Mouse (Mus musculus) stomach, embryonic 16.5 days (tissue): ENCODE results near the gene Ccser2. TPM values are rescaled to one million over a fixed set of nuclear protein-coding genes. Genes with fewer than 3 reads are reported as not detected.

Experiments used
- ATAC-seq: fragments of 200-750 bp; cut with Nextera tagmentation; 2 replicates; pipeline ENCODE4 v1.8.0; 2017; ENCODE audit warnings: moderate number of reproducible peaks, moderate TSS enrichment; ENCODE audit not compliant: insufficient read depth, low FRiP score
- H3K27ac ChIP-seq: fragments of 300-500 bp; sonication (generic); 2 replicates; pipeline ENCODE4 v1.5.1; 2014; ENCODE audit warnings: low read length
- H3K27me3 ChIP-seq: fragments of 300-500 bp; sonication (generic); 2 replicates; pipeline ENCODE4 v1.6.1; 2014; ENCODE audit warnings: low read length, control low read depth, mixed read lengths; ENCODE audit not compliant: control insufficient read depth, insufficient read depth
- H3K36me3 ChIP-seq: fragments of 300-500 bp; sonication (generic); 2 replicates; pipeline ENCODE4 v1.6.1; 2014; ENCODE audit warnings: low read length; ENCODE audit not compliant: control insufficient read depth, insufficient read depth
- H3K4me1 ChIP-seq: fragments of 300-500 bp; sonication (generic); 2 replicates; pipeline ENCODE4 v1.6.1; 2014; ENCODE audit warnings: low read length, control low read depth, mixed read lengths; ENCODE audit not compliant: control insufficient read depth, insufficient read depth
- H3K4me2 ChIP-seq: fragments of 300-500 bp; sonication (generic); 2 replicates; pipeline ENCODE4 v1.6.1; 2014; ENCODE audit warnings: low read depth, low read length, mixed read lengths
- H3K4me3 ChIP-seq: fragments of 300-500 bp; sonication (generic); replicated peaks from 2 replicates; pipeline ENCODE4 v1.5.1; 2014; ENCODE audit warnings: mild to moderate bottlenecking, low read length
- H3K9ac ChIP-seq: fragments of 300-500 bp; sonication (generic); 2 replicates; pipeline ENCODE4 v1.6.1; 2014; ENCODE audit warnings: low read length
- H3K9me3 ChIP-seq: fragments of 300-500 bp; sonication (generic); replicated peaks from 2 replicates; pipeline ENCODE4 v1.6.1; 2016; ENCODE audit warnings: low read length, control low read depth; ENCODE audit not compliant: control insufficient read depth
- WGBS: fragments of 180-500 bp; shearing (Covaris S2); extraction: QIAGEN DNeasy Blood & Tissue Kit; methylation state at CpG from one replicate; pipeline ENCODE4 v1.1.7; 2014; 5-methylcytosine and 5-hydroxymethylcytosine counted together
- polyA plus RNA-seq: library from polyadenylated mRNA; unstranded; fragments of >200 nt; fragmentation: Nextera tagmentation; extraction: Ambion mirVana; gene quantifications from 2 replicates; pipeline ENCODE4 v1.2.1, GENCODE M21; 2015

Ccser2 gene
- polyA plus RNA-seq, 1 experiment from 2014 or later: 26.0 TPM

DNA sequence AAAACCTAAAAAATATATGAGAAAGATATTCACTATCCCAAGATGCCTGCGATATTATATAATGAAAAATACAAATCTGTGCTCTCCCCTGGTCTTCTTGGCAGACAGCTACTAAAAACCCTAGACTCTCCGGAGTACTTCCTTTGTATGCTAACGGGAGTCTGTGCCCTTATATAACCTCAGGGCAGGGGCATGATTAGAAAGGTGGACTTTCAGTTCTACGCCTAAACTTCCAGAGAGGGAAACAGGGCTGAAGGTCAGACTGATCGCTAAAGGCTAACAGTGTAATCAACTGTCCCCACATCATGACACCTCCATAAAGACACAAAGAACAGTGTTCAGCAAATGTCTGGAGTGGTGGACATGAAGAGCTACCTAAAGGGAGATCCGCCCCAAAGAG, 11.3 kb downstream of the Ccser2 start:
- ATAC-seq: no peak
- no peaks in the 10 kb centered on the region for H3K27me3 ChIP-seq
- no peaks in the 10 kb centered on the region for H3K36me3 ChIP-seq
- 0 out of 2 replicates have a peak, but pooled peaks cover 2% of the 10 kb centered on the region for H3K4me1 ChIP-seq
- 73% methylated on average over 6 of the region's 6 CpGs for WGBS
- H3K4me2 ChIP-seq: no peak overlapping the region
- H3K4me3 ChIP-seq: no peak overlapping the region
- H3K9me3 ChIP-seq: no peaks in the 10 kb centered on the region
- H3K9ac ChIP-seq: no peak overlapping the region
- H3K27ac ChIP-seq: no peak overlapping the region

DNA sequence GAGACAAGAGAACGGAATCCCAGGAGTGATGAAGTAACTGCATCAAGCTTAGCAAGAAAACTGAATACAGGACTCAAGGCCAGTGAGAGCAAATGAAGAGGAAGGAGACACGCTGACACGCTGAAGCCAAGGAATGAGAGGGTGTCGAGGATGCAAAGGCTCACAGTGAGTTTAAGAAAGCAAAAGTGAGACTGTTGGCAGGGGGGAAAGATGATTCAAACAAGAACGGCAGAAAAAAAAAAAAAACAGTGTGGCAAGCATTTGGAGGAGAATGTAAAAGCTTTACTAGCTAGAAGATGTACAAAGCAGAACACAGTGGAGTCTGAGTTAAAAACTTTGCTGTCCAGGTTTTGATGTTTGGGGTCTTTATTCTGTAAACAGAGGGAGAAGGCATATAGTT, 11.9 kb downstream of the Ccser2 start:
- Histone ChIP-seq H3K9ac (no peak overlapping the region), H3K4me1 (0 out of 2 replicates have a peak, but pooled peaks cover 2% of the 10 kb centered on the region), H3K36me3 (no peaks in the 10 kb centered on the region), H3K4me3 (no peak overlapping the region), H3K9me3 (no peaks in the 10 kb centered on the region), H3K27me3 (no peaks in the 10 kb centered on the region), H3K4me2 (no peak overlapping the region), H3K27ac (no peak overlapping the region)
- no peak for ATAC-seq
- WGBS: 42% methylated on average over 5 of the region's 5 CpGs

DNA sequence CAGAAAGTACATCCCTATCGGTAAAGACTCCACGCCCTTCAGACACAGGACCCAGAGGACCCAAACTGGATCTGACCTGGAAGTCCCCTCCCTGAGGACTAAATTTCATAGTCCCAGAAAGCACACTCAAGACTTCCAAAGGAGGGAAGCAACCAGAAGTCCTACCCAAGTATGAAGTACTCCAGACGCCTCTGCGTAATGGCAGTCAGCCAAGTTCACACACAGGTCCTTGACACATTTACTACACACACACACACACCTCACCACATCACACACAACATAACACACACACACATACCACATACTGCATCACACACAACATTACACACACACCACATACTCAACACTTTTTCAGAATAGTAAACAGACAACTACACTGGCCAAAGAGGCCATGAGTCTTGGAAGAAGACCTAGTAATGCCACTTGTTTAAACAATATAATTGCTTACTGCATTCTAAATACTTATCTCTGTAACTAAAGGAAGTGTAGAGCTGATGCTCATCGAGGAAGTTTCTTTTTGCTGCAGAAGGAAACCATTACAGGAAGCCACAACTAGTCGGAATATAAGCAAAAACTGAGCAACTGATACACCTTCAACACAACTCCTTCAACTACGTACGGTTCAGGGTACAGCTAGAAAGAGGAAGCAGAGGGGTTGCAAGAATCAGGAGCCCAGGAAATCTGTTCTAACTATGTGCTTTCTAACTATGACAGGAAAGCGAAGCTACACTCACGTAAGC, 15.7 kb downstream of the Ccser2 start:
- no peak for ATAC-seq
- H3K4me1 ChIP-seq: 0 out of 2 replicates have a peak, but pooled peaks cover 2% of the 10 kb centered on the region
- no peaks in the 10 kb centered on the region for H3K36me3 ChIP-seq
- H3K27me3 ChIP-seq: no peaks in the 10 kb centered on the region
- H3K9me3 ChIP-seq: no peaks in the 10 kb centered on the region
- 77% methylated on average over 10 of the region's 10 CpGs for WGBS
- no peak overlapping the region for H3K9ac ChIP-seq
- no peak overlapping the region for H3K27ac ChIP-seq
- H3K4me2 ChIP-seq: no peak overlapping the region
- no peak overlapping the region for H3K4me3 ChIP-seq

DNA sequence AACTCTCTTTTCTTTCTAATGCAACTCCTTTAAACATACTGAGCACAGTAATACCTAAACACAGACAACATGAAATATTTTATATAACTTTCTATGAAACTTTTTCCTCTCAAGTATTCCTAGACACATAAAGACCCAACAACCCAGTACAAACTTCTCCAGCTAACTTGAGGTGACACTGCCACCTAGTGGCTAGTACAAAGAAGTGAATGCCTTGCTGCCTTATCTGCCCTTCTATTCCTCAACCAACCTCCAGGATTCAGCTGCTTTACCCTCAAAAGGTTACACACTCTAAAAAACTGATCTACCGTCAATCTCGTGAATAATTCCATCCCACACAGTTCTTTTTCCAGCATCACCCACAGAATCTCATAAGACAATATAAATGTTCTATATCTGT, 16.4 kb downstream of the Ccser2 start:
- no peak overlapping the region for H3K4me2 ChIP-seq
- no peaks in the 10 kb centered on the region for H3K36me3 ChIP-seq
- 33% methylated on average over 2 of the region's 2 CpGs for WGBS
- H3K9ac ChIP-seq: no peak overlapping the region
- 0 out of 2 replicates have a peak, but pooled peaks cover 2% of the 10 kb centered on the region for H3K4me1 ChIP-seq
- no peak overlapping the region for H3K4me3 ChIP-seq
- no peak; the same call in 1 of the 2 replicates for ATAC-seq
- H3K27ac ChIP-seq: no peak overlapping the region
- H3K27me3 ChIP-seq: no peaks in the 10 kb centered on the region
- no peaks in the 10 kb centered on the region for H3K9me3 ChIP-seq

DNA sequence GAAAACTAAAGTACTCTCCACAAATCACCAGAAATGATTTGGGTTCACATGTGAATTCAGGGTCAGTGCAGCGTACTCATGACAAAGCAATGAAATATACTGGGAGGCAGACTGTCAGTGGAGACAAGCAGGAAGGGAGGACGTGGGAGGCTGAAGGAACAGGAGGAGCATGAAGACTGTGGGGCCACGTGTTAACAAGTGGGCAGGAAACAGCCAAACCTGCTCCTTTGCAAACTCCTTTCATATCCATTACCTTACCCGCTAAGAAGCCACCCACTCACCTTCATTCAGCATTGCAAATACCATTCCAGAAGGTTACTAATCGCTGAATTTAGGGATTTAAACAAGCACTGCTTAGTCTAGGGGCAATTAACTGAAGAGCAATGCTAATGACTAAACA, 25.9 kb downstream of the Ccser2 start:
- Histone ChIP-seq H3K4me2 (no peak overlapping the region), H3K4me1 (no peaks in the 10 kb centered on the region), H3K4me3 (no peak overlapping the region), H3K36me3 (no peaks in the 10 kb centered on the region), H3K9me3 (no peaks in the 10 kb centered on the region), H3K27ac (no peak overlapping the region), H3K27me3 (no peaks in the 10 kb centered on the region), H3K9ac (no peak overlapping the region)
- no peak for ATAC-seq
- WGBS: 45% methylated on average over 5 of the region's 5 CpGs

DNA sequence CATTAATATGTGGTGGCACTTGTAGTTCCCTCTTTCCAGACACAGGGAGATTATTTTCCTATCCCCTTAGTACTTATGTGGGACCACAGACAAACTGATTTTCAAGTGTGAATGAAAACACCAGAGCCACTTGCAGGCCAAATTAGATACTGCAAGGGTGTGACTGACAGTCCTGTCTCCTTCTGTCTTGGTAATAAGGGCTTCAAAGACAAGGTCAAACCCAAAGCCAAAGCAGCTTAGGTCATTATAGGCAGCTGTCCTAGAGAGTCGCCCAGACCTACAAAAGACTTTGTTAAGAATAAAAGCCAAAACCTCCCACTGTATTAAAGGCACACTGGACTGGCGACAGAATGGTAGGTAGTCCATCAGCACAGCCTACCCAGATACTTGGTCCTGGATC, 30.6 kb downstream of the Ccser2 start:
- H3K27ac ChIP-seq: no peak overlapping the region
- H3K4me2 ChIP-seq: no peak overlapping the region
- WGBS: 82% methylated on average over 2 of the region's 2 CpGs
- ATAC-seq: no peak
- no peaks in the 10 kb centered on the region for H3K27me3 ChIP-seq
- 0 out of 2 replicates have a peak, but pooled peaks cover 4% of the 10 kb centered on the region for H3K4me1 ChIP-seq
- H3K9ac ChIP-seq: no peak overlapping the region
- no peak overlapping the region for H3K4me3 ChIP-seq
- H3K36me3 ChIP-seq: no peaks in the 10 kb centered on the region
- H3K9me3 ChIP-seq: no peaks in the 10 kb centered on the region

DNA sequence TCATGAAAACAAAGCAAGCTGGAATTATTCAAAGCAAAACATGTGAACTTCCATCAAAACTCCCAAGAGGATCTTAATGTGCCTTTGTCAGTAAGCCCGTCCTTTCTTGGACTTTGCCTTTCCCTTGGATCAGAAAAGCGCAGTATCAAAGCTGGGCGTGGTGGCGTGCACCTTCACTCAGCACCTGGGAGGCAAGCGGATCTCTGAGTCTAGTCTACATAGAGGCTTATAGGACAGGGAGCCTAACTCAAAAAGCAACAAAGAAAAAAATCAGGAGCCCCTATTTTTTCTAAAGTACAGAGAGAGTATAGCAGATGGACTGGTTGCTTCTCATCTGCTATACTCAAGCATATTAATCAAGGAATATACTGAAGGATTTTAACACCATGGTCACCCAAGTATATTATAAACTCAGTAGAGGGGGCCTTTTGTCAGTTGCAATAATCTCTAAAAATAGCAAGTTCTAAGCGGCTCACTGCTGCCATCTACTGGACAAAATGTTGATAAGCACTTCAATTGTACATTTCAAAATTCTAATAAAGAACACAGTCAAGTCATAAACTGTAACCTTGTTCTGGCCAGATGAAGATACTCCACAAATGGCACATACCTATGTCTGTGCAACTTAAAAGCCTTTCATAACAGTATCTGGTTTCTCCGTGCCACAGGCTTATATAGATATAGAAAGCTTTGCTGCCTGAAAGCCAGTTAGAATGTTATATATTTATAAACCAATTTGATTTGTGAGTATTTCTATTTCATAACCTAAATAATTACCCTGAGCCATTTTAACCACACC, 31.3 kb downstream of the Ccser2 start:
- Histone ChIP-seq H3K4me3 (no peak overlapping the region), H3K9me3 (no peaks in the 10 kb centered on the region), H3K36me3 (no peaks in the 10 kb centered on the region), H3K27me3 (no peaks in the 10 kb centered on the region), H3K4me2 (no peak overlapping the region), H3K4me1 (0 out of 2 replicates have a peak, but pooled peaks cover 4% of the 10 kb centered on the region), H3K27ac (no peak overlapping the region), H3K9ac (no peak overlapping the region)
- 61% methylated on average over 7 of the region's 7 CpGs for WGBS
- no peak for ATAC-seq

DNA sequence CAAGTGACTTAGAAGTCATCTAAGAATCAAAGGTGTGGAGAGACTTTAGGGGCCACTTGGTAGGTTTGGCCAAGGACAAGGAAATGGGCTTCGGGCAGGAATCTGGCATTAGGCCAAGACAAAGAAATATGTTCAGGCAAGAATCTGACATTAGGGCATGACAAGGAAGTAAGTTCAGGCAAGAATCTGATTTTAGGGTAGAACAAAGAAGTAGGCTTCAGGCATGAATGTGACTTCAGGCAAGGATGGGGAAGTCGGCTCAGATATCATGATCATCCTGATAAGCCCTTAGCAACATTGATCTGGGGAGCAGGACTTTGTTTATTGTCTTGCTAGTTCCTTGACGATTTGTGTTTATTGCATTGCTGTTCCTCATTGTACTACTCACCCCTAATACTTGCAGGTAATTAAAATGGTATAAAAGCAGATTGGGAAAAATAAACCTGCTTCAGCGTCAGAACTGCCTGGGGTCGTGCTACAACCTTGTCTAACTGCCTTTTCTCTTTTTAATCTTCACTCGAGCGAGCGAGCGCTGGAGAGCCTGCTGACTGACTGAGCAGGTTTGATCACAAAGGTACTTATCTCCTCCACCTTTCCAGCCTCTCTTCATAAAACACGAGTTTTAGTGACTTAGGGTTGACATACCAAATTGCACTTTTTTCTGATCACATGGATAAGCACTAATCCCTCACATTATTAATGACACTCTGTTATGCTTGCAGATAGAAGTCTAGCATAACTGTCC, 35.8 kb downstream of the Ccser2 start:
- Histone ChIP-seq H3K9me3 (no peaks in the 10 kb centered on the region), H3K4me1 (0 out of 2 replicates have a peak, but pooled peaks cover 4% of the 10 kb centered on the region), H3K27ac (peak overlapping the region; percentile 58), H3K9ac (no peak overlapping the region), H3K4me3 (no peak overlapping the region), H3K4me2 (no peak overlapping the region), H3K27me3 (no peaks in the 10 kb centered on the region), H3K36me3 (no peaks in the 10 kb centered on the region)
- 53% methylated on average over 10 of the region's 10 CpGs for WGBS
- ATAC-seq: peak; percentile 72; the same call in 1 of the 2 replicates

DNA sequence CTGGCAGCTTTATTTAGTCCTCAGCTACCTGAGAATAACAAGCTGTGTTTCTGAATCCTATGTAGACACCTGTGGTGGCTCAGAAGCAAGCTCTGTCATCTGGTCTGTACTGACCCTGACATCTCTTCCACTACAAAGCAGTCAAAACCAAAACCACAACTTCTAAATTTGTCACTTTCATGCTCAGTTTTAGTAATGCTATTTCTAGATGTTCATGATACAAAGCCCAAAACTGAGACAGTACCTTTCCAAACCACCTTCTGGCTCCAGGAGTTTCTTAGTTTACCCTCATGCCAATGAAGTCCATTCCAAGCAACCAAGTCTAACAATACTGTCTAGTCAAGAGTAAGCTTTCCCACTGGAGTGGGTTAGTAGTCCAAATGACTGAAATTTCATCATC, 36.5 kb downstream of the Ccser2 start:
- Histone ChIP-seq H3K27ac (no peak overlapping the region), H3K9ac (no peak overlapping the region), H3K9me3 (no peaks in the 10 kb centered on the region), H3K4me1 (0 out of 2 replicates have a peak, but pooled peaks cover 4% of the 10 kb centered on the region), H3K27me3 (no peaks in the 10 kb centered on the region), H3K4me3 (no peak overlapping the region), H3K36me3 (no peaks in the 10 kb centered on the region), H3K4me2 (no peak overlapping the region)
- no peak for ATAC-seq
